Mouse (Mus musculus): ENCODE results near the gene Cfap20. TPM values are rescaled to one million over a fixed set of nuclear protein-coding genes. Genes with fewer than 3 reads are reported as not detected.

The Cfap20 gene
- total RNA-seq, 2 experiments from 2014 or later = 6.5 TPM

DNA sequence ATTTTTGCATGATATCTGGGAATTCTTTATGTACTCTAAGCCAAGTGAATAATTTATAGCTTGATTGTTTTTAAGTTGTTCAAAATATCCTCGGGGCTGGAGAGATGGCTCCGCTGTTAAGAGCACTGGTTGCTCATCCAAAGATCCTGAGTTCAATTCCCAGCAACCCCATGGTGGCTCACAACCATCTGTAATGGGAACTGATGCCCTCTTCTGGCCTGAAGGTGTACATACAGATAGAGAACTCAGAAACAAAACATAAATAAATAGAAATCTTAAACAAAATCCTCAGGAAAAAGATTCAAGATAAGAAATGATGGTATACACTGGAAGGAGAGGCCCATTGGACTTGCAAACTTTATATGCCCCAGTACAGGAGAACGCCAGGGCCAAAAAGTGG lies 1.3 kb upstream of the Cfap20 start:
- Histone ChIP-seq H3K4me3 (no peak overlapping the region), H3K27ac (no peak overlapping the region)
- no peak for DNase-seq
- intact Hi-C loops (cut with DNase I) = loop anchor here (10.0 kb wide), 1 partner anchor 191 kb away; no protein-coding TSS in a partner anchor
- peak; percentile 37; the same call in 1 of the 2 replicates for TF ChIP-seq CTCF (IDR thresholded peaks at IDR 0.05)

DNA sequence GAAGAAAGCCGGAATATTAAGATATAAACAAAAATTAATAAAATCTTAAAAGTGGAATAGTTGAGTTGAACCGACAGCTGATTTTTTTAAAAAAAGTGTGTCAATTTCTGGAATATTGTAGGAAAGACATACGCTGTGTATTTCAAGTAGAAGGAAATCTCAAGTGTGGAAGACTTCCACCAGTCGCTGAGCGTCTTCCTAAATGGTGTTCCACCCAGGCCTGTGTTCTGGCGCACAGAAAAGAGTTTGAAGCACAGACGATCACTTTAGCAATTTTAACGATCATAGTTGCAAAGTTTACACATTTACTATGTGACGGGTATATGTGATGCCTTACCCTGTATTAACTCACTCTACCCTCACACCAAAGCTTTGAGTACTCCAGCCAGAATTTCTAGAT lies 802 bp upstream of the Cfap20 start:
- intact Hi-C loops (cut with DNase I) = loop anchor here (10.0 kb wide), 1 partner anchor 191 kb away; no protein-coding TSS in a partner anchor
- Histone ChIP-seq H3K27ac (peak overlapping the region; percentile 96), H3K4me3 (peak overlapping the region; percentile 99)
- no peak for DNase-seq
- no peak for TF ChIP-seq CTCF (IDR thresholded peaks at IDR 0.05)

DNA sequence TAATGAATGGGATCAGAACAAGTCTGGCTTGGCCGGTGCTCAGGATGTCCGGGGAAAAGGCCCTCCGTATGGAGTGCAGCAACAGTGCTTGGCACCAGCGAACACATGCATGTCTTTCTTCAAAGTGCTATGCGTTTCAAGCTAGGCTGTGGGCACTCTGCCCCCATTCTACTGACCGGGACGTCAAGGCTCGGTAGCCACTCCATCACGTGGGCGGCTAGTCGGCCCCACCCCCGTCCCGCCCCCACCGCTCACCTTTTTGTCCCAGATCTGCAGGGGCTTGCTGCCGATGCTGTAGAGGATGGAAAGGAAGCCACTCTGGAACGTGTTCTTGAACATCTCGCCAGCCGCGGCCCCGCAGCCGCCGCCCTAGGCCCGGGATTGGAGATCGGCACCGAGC lies 436 bp downstream of the Cfap20 start:
- intact Hi-C loops (cut with DNase I) = loop anchor here (5.0 to 10.0 kb wide), 2 partner anchors 102 to 189 kb away; partner anchors contain the start of genes Usb1 and Zfp319

DNA sequence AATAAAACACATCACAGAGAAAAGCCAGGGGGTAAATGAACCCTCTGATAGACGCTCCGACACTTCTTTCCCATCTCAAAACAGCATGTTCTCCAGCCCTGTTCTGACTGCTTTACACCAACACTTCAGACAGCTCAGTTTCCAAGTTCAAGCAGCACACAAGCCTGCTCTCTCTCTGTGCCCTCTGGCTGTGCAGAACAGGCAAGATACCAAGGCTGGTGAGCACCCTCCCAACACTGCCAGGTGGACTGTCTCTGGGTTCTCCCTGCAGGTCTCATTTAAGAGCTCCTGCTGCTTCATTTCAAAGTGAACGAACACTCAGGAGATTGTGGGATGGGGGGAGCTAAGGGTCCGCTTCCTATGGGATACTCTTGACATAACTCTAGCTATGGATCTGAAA lies 1.5 kb downstream of the Cfap20 start:
- Histone ChIP-seq H3K27ac (peak overlapping the region; percentile 96; the same call in 1 of the 2 replicates), H3K4me3 (peak overlapping the region; percentile 99)
- DNase-seq = no peak
- intact Hi-C loops (cut with DNase I) = loop anchor here (2.0 to 10.0 kb wide), 3 partner anchors 50 to 188 kb away; partner anchors contain the start of genes Usb1 and Zfp319
- TF ChIP-seq CTCF (IDR thresholded peaks at IDR 0.05) = no peak

More for the DNA sequence above, 436 bp downstream of the Cfap20 start:
- H3K4me3 ChIP-seq = peak overlapping the region; percentile 99
- no peak for DNase-seq
- no peak for TF ChIP-seq CTCF (IDR thresholded peaks at IDR 0.05)
- peak overlapping the region; percentile 96 for H3K27ac ChIP-seq

DNA sequence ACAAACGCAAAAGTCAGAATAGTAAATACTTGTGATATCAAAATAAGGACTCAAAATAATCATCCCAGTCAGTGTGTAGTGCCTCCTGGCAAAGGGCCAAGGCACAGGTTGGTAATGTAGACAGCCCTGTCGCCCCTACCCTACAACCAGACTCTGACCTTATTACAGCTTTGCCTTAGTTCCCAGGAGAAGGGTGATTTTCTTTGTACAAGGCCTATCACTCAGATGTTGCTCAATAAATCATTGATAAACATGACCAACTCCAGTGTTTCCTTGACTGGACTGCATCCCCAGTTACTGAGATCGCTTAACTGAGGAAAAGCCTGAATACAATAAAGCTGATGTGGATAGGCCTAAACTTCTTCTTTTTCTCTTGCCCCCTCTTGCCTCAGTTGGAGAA lies 2.2 kb downstream of the Cfap20 start:
- H3K4me3 ChIP-seq = no peak overlapping the region
- DNase-seq = no peak
- intact Hi-C loops (cut with DNase I) = loop anchor here (2.0 to 10.0 kb wide), 3 partner anchors 50 to 188 kb away; partner anchors contain the start of genes Usb1 and Zfp319
- TF ChIP-seq CTCF (IDR thresholded peaks at IDR 0.05) = no peak
- H3K27ac ChIP-seq = 0 out of 2 replicates have a peak overlapping the region, but pooled peaks have one; percentile 12

DNA sequence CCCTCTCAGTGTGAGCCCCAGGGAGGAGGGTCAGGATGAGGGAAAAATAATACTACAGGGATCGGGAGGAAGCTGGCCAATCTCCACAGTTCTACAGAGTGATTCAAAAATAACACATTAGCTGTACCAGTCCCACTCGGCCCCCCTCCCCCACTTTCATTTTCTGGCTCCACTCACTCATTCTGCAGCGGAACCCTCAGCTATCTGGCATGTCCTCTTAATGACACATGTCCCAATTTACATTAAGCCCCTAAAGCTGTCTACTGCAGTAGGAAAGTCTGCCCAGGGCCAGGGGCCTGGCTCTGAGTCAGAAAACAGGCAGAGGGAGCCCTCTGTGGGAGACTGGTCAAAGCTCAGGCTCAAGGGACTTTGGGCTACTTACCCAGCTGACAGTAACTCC lies 4.7 kb downstream of the Cfap20 start:
- Histone ChIP-seq H3K4me3 (peak overlapping the region; percentile 59), H3K27ac (peak overlapping the region; percentile 82)
- DNase-seq = peak; percentile 69
- TF ChIP-seq CTCF (IDR thresholded peaks at IDR 0.05) = peak; percentile 66
- intact Hi-C loops (cut with DNase I) = loop anchor here (2.0 to 10.0 kb wide), 3 partner anchors 83 to 185 kb away; partner anchors contain the start of genes Usb1 and Zfp319

DNA sequence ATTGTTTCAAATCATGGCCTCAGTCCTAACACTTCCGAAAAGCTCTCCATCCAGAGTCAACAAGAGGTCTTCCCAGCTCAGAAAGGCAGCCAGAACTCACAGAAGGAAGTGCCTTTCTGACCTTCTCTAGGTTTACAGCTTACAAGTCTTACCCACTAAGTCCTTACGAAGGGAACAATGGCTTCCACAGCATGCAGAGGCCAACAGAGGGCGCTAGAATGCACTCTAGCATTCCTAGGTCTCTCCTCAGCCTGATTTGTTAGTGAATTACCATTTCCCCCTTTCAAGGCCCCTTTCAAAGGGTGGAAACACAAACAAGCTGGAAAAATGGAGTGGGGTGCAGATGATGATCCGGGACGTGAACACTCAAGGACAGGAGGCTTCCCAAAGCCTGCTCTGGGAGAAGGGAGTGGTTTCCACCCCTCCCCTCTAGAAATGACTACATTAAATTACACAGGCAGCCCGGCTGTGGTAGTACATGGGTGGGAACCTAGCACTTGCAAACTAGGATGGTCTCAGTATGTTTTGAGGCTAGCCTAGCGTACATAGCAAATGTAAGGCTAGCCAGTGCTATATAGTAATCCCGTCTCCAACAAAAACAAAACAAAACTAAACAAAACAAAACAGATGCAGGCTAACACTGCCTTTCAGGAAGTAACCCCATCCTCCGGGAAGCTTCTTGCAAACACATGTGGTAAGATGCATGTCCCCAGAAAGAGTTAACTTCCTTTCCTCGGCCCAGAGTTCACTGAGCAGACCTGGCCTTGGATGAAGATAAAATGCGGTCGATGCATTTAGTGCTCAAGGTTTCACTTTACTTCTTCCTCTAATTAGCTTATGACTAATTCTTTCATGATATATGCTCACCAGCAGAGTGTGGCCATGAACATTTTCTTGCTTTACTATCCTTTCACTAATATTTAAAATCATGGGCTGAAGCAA lies 6.8 kb downstream of the Cfap20 start:
- peak; percentile 85 for TF ChIP-seq CTCF (IDR thresholded peaks at IDR 0.05)
- peak overlapping the region; percentile 77 for H3K27ac ChIP-seq
- peak; percentile 60 for DNase-seq
- peak overlapping the region; percentile 53 for H3K4me3 ChIP-seq
- intact Hi-C loops (cut with DNase I) = no loop called here

DNA sequence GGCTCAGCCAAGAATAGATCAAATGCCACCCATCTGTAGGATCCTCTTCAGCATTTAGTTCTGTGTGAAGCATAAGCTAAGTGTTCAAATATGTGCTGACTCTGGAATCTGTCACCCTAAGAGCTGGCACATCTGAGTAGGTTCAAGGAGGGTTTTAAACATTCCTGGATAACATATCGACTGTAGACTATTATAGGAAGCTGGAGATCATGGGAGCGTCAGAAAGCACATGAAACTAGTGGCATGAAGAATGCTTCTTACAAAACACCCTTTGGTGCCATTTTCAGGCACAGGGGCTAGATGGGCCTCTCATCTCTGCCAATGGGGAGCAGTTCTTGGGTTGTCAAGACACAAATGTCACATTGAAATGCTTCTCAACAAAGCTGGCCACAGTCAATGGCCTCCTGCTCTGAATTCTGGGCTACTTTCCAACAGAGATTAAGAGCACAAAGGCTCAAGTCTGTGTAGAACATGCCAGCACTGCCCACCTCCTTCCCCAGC lies 7.8 kb downstream of the Cfap20 start:
- Histone ChIP-seq H3K4me3 (no peak overlapping the region), H3K27ac (peak overlapping the region; percentile 77)
- TF ChIP-seq CTCF (IDR thresholded peaks at IDR 0.05) = no peak
- no peak for DNase-seq
- intact Hi-C loops (cut with DNase I) = no loop called here

DNA sequence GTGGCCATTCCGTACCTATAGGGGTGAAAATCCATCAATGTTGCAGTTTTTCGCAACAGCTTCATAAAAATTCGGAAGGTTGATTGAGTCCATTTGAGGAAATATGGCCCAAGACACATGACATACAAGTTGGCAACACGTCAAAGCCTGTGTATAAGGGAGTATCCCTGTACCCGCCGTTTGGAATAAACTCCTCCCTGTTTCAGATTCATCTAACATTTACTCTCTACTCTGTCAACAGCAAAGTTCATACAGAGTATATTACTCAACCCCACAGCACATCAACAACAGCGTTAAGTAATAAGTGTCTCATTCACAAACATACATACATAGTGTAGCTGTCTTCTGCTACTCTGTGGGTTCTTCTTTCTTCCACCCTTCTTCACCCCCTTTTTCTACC lies 10.0 kb downstream of the Cfap20 start:
- no peak for TF ChIP-seq CTCF (IDR thresholded peaks at IDR 0.05)
- H3K27ac ChIP-seq = no peak overlapping the region
- DNase-seq = no peak
- intact Hi-C loops (cut with DNase I) = no loop called here
- no peak overlapping the region for H3K4me3 ChIP-seq

DNA sequence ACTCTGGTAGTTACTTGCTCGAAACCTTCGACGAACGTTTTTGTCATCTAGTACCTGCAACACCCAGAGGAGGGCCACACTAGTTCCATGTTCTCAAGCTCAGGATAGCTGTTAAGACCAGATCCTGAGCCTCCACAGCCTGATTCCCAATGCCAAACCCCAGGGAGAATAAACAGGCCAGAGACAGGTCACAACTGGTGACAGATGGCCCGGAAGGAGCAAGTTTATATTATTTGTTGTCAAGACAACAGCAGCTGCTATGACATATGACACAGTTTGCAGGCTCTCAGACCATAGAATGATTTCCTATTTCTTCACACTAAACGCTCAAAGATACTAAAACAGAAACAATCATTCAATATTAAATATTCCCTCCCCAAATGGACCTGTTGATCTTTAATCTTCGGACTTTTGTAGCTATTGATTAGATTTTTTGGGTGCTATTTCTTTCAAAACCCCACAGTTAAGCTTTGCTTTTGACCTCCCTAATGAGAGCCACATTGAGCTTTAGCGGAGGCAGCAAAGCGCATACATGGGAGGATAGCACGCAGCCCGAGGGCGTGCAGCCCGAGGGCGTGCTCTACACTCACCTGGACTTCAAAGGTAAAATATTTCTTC lies 12.4 kb downstream of the Cfap20 start:
- no peak overlapping the region for H3K27ac ChIP-seq
- no peak for DNase-seq
- intact Hi-C loops (cut with DNase I) = no loop called here

DNA sequence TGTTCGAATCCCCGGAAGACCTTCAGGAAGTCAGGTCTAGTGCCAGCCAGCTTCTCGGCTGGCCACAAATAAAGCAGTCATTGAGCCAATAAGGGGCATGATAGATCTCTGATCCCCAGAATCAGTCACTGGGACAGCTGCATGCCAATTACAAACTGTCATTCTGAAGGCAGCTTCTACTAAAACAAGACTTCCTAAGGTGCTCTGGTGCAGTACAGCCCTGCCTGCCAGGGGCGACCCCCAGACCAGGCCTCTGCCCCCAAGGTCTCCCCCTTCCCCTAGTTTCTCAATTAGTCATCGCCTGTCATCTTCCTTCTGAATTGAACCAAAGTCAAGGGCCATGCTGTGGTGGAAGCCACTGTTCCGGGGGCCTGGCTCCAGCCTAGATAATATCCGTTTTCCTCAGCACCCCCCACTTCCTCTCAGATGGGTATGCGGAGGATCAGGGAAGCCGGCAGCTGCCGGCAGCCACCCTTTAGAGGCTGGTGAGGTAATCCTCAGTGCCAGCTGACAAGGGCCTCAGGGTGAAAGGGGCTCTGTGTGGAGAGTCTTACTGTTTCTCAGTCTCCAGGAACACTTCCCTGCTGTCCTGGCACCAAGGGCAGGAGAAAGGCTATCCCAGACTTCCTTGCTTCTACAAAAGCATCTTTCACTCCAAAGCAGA lies 23.2 kb downstream of the Cfap20 start:
- TF ChIP-seq CTCF (IDR thresholded peaks at IDR 0.05) = no peak
- Histone ChIP-seq H3K4me3 (no peak overlapping the region), H3K27ac (no peak overlapping the region; the same call in 1 of the 2 replicates)
- intact Hi-C loops (cut with DNase I) = no loop called here
- no peak for DNase-seq

More for the DNA sequence above, 12.4 kb downstream of the Cfap20 start:
- TF ChIP-seq CTCF (IDR thresholded peaks at IDR 0.05) = no peak
- H3K4me3 ChIP-seq = no peak overlapping the region

DNA sequence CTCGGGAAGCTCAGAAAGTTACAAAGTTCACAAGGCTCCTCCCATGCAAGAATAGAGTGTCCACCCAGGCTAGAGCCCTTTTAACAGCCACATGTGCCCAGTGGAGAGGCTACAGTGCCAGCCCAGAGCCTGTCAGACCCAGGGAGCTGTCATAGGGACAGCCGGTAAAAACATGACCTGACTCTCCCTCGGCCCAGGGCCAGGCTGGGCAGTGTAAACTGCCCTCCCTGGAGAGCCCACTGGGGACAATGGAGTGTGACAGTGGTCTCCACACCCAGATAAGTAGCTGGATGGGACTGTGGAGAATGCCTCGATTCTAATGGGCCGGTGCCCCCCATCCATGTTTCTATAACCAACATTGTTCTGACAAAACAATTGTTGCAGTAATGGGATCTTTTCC lies 25.2 kb downstream of the Cfap20 start:
- TF ChIP-seq CTCF (IDR thresholded peaks at IDR 0.05) = no peak
- peak overlapping the region; percentile 9; the same call in 1 of the 2 replicates for H3K27ac ChIP-seq
- intact Hi-C loops (cut with DNase I) = no loop called here
- no peak overlapping the region for H3K4me3 ChIP-seq
- DNase-seq = peak; percentile 37

All from gastrocnemius, adult 2 months (tissue).